Mouse (Mus musculus) liver, adult (tissue): ENCODE results near the gene Gale.

Experiments
- GATA4 ChIP-seq: IDR thresholded peaks from 2 replicates; pipeline ENCODE4 v1.6.1; 2014; ENCODE audit warnings: mild to moderate bottlenecking, low read length; ENCODE audit not compliant: insufficient replicate concordance

Gene Gale

GRCm38 (mm10) chr4:135960717-135961116, 2.8 kb upstream of the Gale start:
- TF ChIP-seq GATA4: no peak

- no peak for TF ChIP-seq GATA4
Observed at GRCm38 (mm10) chr4:135961709-135962108, 1.8 kb upstream of the Gale start.

- TF ChIP-seq GATA4: no peak
Observed at GRCm38 (mm10) chr4:135962198-135962597, 1.3 kb upstream of the Gale start.

GRCm38 (mm10) chr4:135962946-135963345, 581 bp upstream of the Gale start:
- TF ChIP-seq GATA4: no peak

GRCm38 (mm10) chr4:135964426-135964825, 899 bp downstream of the Gale start:
- TF ChIP-seq GATA4: no peak

- TF ChIP-seq GATA4: no peak
Observed at GRCm38 (mm10) chr4:135965113-135965512, 1.6 kb downstream of the Gale start.

GRCm38 (mm10) chr4:135966283-135966682, 2.8 kb downstream of the Gale start:
- no peak for TF ChIP-seq GATA4

GRCm38 (mm10) chr4:135967086-135967760, 3.7 kb downstream of the Gale start:
- TF ChIP-seq GATA4: no peak

GRCm38 (mm10) chr4:135968271-135968869, 4.8 kb downstream of the Gale start:
- no peak for TF ChIP-seq GATA4

GRCm38 (mm10) chr4:135969070-135969750, 5.7 kb downstream of the Gale start:
- no peak for TF ChIP-seq GATA4

GRCm38 (mm10) chr4:135970585-135970984, 7.1 kb downstream of the Gale start:
- TF ChIP-seq GATA4: no peak

GRCm38 (mm10) chr4:135971805-135972555, 8.5 kb downstream of the Gale start:
- TF ChIP-seq GATA4: no peak

GRCm38 (mm10) chr4:135972556-135972906, 9.0 kb downstream of the Gale start, which contains the start of gene Lypla2:
Gene Lypla2, minus strand, starts transcription at chr4:135972626.
- no peak for TF ChIP-seq GATA4

- TF ChIP-seq GATA4: no peak
Observed at GRCm38 (mm10) chr4:135972911-135973811, 9.6 kb downstream of the Gale start.

- TF ChIP-seq GATA4: no peak
Observed at GRCm38 (mm10) chr4:135976146-135976545, 12.6 kb downstream of the Gale start.
